Mouse (Mus musculus) forebrain, embryonic 12.5 days (tissue): ENCODE results near the gene Sec24b. TPM values are rescaled to one million over a fixed set of nuclear protein-coding genes. Genes with fewer than 3 reads are reported as not detected.

Experiments used
- ATAC-seq: fragments of 200-750 bp; cut with Nextera tagmentation; 2 replicates; pipeline ENCODE4 v1.8.0; 2017; ENCODE audit warnings: moderate TSS enrichment; ENCODE audit not compliant: low FRiP score
- H3K27ac ChIP-seq: fragments of 300-500 bp; sonication (generic); 2 replicates; pipeline ENCODE4 v1.5.1; 2016; ENCODE audit warnings: mild to moderate bottlenecking
- H3K27me3 ChIP-seq: fragments of 300-500 bp; sonication (generic); 2 replicates; pipeline ENCODE4 v1.6.1; 2016; ENCODE audit warnings: mild to moderate bottlenecking
- H3K36me3 ChIP-seq: fragments of 300-500 bp; sonication (generic); replicated peaks from 2 replicates; pipeline ENCODE4 v1.6.1; 2016; ENCODE audit warnings: mild to moderate bottlenecking
- H3K4me1 ChIP-seq: fragments of 300-500 bp; sonication (generic); 2 replicates; pipeline ENCODE4 v1.6.1; 2016
- H3K4me2 ChIP-seq: fragments of 300-500 bp; sonication (generic); 2 replicates; pipeline ENCODE4 v1.6.1; 2016; ENCODE audit warnings: mild to moderate bottlenecking, moderate library complexity
- H3K4me3 ChIP-seq: fragments of 300-500 bp; sonication (generic); replicated peaks from 2 replicates; pipeline ENCODE4 v1.5.1; 2016; ENCODE audit warnings: mild to moderate bottlenecking
- H3K9ac ChIP-seq: fragments of 300-500 bp; sonication (generic); 2 replicates; pipeline ENCODE4 v1.6.1; 2016; ENCODE audit warnings: mild to moderate bottlenecking
- H3K9me3 ChIP-seq: fragments of 300-500 bp; sonication (generic); 2 replicates; pipeline ENCODE4 v1.6.1; 2016
- WGBS: fragments of 180-500 bp; shearing (Covaris S2); methylation state at CpG from one replicate; pipeline ENCODE4 v1.1.7; 2016; 5-methylcytosine and 5-hydroxymethylcytosine counted together
- polyA plus RNA-seq: library from polyadenylated mRNA; unstranded; fragments of >200 nt; fragmentation: Nextera tagmentation; extraction: Ambion mirVana; gene quantifications from 2 replicates; pipeline ENCODE4 v1.2.1, GENCODE M21; 2016

Sec24b gene
- polyA plus RNA-seq, 1 experiment from 2014 or later = 33.7 TPM

DNA sequence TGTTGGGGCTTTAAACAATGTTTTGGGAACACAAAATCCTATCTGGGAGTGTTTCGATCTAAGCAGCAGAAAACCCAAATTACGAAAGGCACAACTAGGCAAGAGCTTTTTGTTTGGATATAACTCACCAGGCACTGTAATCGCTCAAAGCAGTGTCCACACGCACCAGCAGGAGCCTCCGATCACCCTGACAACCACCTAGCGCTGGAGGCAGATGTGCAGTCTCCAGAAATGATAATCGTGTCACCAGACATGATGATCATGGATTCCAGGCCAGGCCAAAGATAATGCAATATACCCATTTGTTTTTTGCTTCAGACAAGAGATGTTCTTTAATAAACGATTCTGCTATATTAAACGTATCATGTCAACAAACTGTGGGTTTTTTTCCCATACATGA, 93.5 kb downstream of the Sec24b start:
- ATAC-seq = no peak
- H3K4me3 ChIP-seq = no peak overlapping the region
- 80% methylated on average over 9 of the region's 9 CpGs for WGBS

DNA sequence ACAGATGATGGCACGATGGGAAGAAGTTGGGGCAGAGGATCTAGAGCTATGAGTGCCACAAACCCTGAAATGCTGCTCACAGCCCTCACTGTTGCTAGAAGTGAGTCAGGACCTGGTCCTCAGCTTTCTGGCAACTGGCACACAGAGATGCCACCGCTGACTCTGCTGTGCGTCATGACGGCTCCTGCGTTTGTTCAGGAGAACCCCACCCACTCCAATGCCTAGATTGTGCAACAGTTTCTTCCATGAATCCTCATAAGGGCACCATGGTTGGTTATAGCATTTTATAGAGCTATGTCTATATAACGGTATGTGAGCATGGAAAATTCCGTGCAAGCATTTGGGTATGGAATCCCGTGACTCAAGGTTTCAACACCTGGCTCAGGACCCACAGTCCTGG, 96.7 kb downstream of the Sec24b start:
- no peak for ATAC-seq
- Histone ChIP-seq H3K9ac (no peak overlapping the region), H3K4me2 (no peak overlapping the region), H3K27me3 (peaks cover 20% of the 10 kb centered on the region), H3K4me1 (peaks cover 10% of the 10 kb centered on the region; the same call in 1 of the 2 replicates), H3K4me3 (no peak overlapping the region), H3K9me3 (no peaks in the 10 kb centered on the region), H3K36me3 (no peaks in the 10 kb centered on the region), H3K27ac (no peak overlapping the region)
- WGBS = 93% methylated on average over 8 of the region's 8 CpGs

More for the DNA sequence above, 93.5 kb downstream of the Sec24b start:
- no peak overlapping the region for H3K4me2 ChIP-seq
- no peaks in the 10 kb centered on the region for H3K36me3 ChIP-seq
- peaks cover 32% of the 10 kb centered on the region for H3K27me3 ChIP-seq
- H3K4me1 ChIP-seq = peaks cover 26% of the 10 kb centered on the region
- no peak overlapping the region for H3K27ac ChIP-seq
- H3K9me3 ChIP-seq = no peaks in the 10 kb centered on the region
- H3K9ac ChIP-seq = no peak overlapping the region

DNA sequence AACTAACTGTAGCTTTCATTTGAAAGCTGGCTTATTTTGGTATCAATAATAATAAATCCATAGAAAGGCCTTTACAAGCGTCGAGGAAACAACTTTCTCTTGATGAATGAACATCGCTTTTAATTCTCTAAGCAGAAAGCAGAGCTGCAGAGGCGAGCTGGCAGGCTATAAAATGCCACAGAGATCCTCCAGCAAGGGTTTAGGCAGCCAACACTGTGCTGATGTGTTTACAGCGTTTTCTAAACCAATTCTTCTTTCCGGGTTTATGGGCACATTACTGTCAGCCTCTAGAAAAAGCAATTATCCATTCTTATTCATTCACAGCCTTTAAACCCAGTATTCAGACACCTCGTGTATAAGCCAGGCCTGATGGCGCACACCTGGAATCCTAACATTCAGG, 98.8 kb downstream of the Sec24b start:
- Histone ChIP-seq H3K4me2 (no peak overlapping the region), H3K9ac (no peak overlapping the region), H3K27ac (no peak overlapping the region), H3K36me3 (no peaks in the 10 kb centered on the region), H3K9me3 (no peaks in the 10 kb centered on the region), H3K27me3 (0 out of 2 replicates have a peak, but pooled peaks cover 2% of the 10 kb centered on the region), H3K4me3 (no peak overlapping the region), H3K4me1 (no peaks in the 10 kb centered on the region)
- ATAC-seq = no peak
- WGBS = 75% methylated on average over 8 of the region's 8 CpGs

DNA sequence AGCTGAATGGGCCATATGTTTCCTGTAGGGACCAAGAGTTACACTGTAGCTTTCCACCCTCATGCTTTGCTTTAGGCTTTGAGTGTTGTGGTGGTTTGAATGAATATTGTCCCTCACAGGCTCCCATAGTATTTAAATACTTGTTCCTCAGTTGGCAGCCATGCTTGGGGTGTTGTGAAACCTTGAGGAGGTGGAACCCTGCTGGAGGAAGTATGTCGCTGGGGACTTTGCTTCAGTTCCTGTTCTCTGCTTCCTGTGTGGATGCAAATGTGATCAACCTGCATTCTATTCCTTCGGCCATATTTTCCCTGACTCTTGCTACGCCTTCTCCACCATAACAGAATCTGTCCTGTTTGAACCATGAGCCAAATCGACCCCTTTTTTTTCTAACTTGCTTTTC, 108.1 kb downstream of the Sec24b start:
- 88% methylated on average over 4 of the region's 4 CpGs for WGBS
- H3K27ac ChIP-seq = no peak overlapping the region
- ATAC-seq = no peak
- H3K9me3 ChIP-seq = no peaks in the 10 kb centered on the region
- H3K9ac ChIP-seq = no peak overlapping the region
- no peaks in the 10 kb centered on the region for H3K4me1 ChIP-seq
- no peak overlapping the region for H3K4me2 ChIP-seq
- no peak overlapping the region for H3K4me3 ChIP-seq
- H3K27me3 ChIP-seq = no peaks in the 10 kb centered on the region
- no peaks in the 10 kb centered on the region for H3K36me3 ChIP-seq

DNA sequence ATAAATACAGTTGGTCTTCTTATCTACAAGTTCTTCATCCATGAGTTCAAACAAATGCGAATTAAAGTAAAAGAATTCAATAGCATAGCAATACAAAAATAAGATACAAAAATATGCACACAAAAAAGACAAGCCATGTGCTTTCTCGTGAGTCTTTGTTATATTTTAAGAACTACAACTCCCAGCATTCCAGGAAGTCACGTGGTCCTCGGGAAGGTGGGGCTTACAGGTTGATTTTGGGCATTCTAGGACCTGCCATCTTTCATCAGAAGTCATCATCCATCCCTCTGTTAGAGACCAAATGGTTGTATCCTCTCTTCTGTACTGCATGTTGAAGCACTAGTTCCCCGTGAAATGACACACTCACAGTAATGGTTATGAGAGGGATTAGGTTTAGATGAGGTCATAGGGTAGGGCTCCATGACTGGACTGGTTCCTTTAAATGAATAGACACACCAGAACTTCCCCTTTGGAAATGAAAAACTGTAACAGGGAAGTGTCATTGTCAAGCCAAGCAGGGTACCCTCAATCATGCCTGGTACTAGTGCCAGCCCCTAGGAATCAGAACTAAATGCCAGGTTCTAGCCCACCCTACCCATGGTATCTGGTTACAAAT, 112.1 kb downstream of the Sec24b start:
- Histone ChIP-seq H3K9me3 (no peaks in the 10 kb centered on the region), H3K9ac (no peak overlapping the region), H3K36me3 (no peaks in the 10 kb centered on the region), H3K4me2 (no peak overlapping the region), H3K4me1 (no peaks in the 10 kb centered on the region), H3K27ac (no peak overlapping the region), H3K4me3 (no peak overlapping the region), H3K27me3 (no peaks in the 10 kb centered on the region)
- WGBS = 78% methylated on average over 5 of the region's 5 CpGs
- ATAC-seq = no peak

DNA sequence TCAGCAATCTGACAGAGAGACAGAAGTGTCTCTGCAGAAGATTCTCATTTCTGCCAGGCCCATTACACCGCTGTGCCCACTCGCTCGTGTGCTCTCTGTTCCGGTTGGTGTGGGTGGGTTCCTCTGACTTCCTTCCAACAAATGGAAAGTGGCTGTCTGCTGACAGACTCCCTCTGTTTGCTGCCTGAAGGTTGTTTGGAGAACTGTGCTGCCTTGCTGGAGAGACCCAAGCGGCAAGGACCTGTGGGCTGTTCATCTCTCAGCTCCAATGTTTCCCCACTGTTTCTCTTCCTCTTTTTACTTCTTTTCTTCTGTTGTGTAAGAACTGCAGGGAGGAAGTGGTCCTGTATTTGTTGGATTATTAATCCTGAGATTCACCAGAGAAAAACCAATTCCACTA, 113.0 kb downstream of the Sec24b start:
- Histone ChIP-seq H3K27me3 (no peaks in the 10 kb centered on the region), H3K36me3 (no peaks in the 10 kb centered on the region), H3K4me3 (no peak overlapping the region), H3K4me2 (no peak overlapping the region), H3K9me3 (no peaks in the 10 kb centered on the region), H3K27ac (no peak overlapping the region), H3K9ac (no peak overlapping the region), H3K4me1 (no peaks in the 10 kb centered on the region)
- 94% methylated on average over 5 of the region's 5 CpGs for WGBS
- ATAC-seq = no peak

DNA sequence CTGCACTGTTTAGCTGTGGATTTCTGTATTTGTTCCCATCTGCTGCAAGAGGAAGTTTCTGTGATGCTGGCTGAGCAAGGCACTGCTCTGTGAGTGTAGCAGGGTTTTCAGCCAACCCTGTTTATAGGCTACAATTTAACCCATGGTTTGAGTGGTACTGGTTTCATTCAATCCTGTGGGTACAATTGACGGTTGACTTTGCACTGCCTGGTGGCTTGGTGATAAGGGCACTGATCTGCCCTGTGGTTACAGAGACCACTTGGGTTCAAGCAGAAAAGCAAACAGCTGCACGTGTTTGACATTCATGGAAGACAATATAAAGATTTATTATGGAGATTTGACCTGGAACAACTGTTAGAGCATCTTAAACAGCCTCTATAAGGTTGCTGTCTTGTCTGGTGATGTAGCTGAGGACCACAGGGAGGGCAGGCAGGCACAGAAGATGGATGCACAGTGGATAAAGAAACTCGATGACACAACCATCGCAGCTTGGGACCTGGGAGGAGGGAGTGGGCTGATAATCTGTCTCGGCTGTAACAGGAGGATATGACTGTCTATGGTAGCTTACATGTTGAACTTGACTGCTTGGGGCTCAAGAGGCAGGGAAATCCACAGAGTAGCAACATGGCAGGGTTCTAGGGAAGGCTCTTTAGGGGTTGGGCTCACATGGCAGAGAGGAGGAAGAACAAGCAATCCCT, 115.0 kb downstream of the Sec24b start:
- no peaks in the 10 kb centered on the region for H3K9me3 ChIP-seq
- ATAC-seq = no peak
- no peak overlapping the region for H3K4me2 ChIP-seq
- H3K36me3 ChIP-seq = no peaks in the 10 kb centered on the region
- H3K4me3 ChIP-seq = no peak overlapping the region
- no peaks in the 10 kb centered on the region for H3K4me1 ChIP-seq
- no peak overlapping the region for H3K9ac ChIP-seq
- WGBS = 84% methylated on average over 5 of the region's 5 CpGs
- H3K27ac ChIP-seq = no peak overlapping the region
- H3K27me3 ChIP-seq = no peaks in the 10 kb centered on the region

DNA sequence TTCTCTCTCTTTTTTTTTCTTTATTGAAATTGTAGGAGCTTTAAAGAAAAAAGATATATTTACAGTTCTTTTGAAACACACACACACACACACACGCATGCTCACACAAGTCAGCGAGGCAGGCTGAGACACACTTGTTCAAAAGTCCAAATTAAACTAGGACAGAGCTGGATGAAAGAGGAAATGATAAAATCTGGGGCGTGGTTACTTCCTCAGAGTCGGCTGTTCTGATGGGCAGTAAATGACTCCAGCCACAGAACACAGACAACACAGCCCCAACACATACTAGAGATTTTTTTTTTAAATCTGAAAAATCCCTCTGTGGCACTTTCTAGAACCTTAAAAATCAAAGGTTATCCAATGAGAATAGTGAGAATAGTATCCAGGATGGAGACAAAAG, 117.5 kb downstream of the Sec24b start:
- H3K27me3 ChIP-seq = no peaks in the 10 kb centered on the region
- no peak overlapping the region for H3K4me3 ChIP-seq
- no peaks in the 10 kb centered on the region for H3K36me3 ChIP-seq
- WGBS = 89% methylated on average over 4 of the region's 4 CpGs
- H3K9me3 ChIP-seq = no peaks in the 10 kb centered on the region
- H3K4me2 ChIP-seq = no peak overlapping the region
- H3K4me1 ChIP-seq = no peaks in the 10 kb centered on the region
- no peak overlapping the region for H3K27ac ChIP-seq
- H3K9ac ChIP-seq = no peak overlapping the region
- ATAC-seq = no peak

DNA sequence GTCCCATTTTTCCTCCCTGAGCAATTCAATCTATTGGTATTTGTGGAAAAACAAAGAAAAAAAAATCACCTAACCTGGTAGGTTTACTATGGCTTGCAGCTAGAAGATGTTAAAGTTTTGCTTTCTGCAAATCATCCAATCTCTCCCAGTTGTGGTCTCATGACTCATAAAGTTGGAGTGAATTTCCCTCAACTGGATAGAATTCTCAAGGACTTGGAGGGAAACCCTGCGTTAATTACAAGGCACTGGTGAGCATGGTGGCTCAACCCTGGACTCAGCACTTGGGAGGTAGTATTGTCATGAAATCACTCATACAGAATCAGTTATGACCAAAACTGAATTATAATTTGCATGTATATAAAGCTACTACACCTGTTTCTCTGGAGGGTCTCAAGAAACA, 120.1 kb downstream of the Sec24b start:
- no peaks in the 10 kb centered on the region for H3K9me3 ChIP-seq
- no peak overlapping the region for H3K9ac ChIP-seq
- H3K4me1 ChIP-seq = peaks cover 4% of the 10 kb centered on the region; the same call in 1 of the 2 replicates
- no peak overlapping the region for H3K4me3 ChIP-seq
- no peak overlapping the region for H3K4me2 ChIP-seq
- ATAC-seq = no peak
- 93% methylated on average over 1 of the region's 1 CpGs for WGBS
- no peak overlapping the region for H3K27ac ChIP-seq
- no peaks in the 10 kb centered on the region for H3K36me3 ChIP-seq
- H3K27me3 ChIP-seq = no peaks in the 10 kb centered on the region

DNA sequence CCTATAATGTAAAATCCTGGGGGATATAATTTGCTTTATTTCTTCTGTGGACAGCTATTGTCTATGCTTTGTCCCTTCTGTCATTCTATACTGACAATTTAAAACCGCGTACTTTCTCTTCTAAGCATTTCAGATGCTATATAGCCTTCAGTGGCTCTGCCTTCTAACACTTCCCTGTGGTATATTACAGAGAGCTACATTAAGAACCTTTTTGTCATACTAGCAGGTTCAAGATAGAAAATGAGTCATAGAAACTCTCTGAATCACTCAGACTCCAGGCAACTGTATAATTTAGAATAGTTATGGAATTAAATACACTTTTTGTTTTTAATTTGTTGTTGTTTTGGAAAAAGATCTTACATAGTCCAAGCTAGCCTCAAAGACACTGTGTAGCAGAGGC, 120.6 kb downstream of the Sec24b start:
- no peak overlapping the region for H3K27ac ChIP-seq
- 93% methylated on average over 2 of the region's 2 CpGs for WGBS
- no peak for ATAC-seq

DNA sequence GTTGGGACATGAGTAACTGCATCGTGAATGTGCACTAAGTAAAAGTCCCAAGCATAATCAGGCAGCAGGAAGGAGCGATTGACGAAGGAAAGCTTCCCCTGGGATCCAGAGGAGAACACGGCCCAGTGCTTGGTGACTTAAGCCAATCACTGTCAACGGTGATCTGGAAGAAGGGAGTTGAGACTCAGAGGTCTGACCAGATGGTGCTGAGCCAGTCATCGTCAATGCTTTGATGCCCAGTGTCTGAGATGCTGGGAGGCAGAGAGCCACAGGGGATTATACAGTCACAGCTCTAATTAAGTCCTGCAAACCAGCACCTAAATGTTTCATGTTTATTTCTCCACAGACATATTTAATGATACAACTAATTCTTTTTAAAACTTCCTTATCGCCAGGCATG, 122.3 kb downstream of the Sec24b start:
- H3K9me3 ChIP-seq = no peaks in the 10 kb centered on the region
- H3K9ac ChIP-seq = no peak overlapping the region
- no peak overlapping the region for H3K4me2 ChIP-seq
- H3K27me3 ChIP-seq = no peaks in the 10 kb centered on the region
- no peak for ATAC-seq
- WGBS = 72% methylated on average over 7 of the region's 7 CpGs
- no peak overlapping the region for H3K4me3 ChIP-seq
- H3K36me3 ChIP-seq = no peaks in the 10 kb centered on the region
- H3K27ac ChIP-seq = no peak overlapping the region
- H3K4me1 ChIP-seq = peaks cover 4% of the 10 kb centered on the region; the same call in 1 of the 2 replicates

More for the DNA sequence above, 120.6 kb downstream of the Sec24b start:
- Histone ChIP-seq H3K9me3 (no peaks in the 10 kb centered on the region), H3K36me3 (no peaks in the 10 kb centered on the region), H3K27me3 (no peaks in the 10 kb centered on the region), H3K9ac (no peak overlapping the region), H3K4me1 (peaks cover 4% of the 10 kb centered on the region; the same call in 1 of the 2 replicates), H3K4me3 (no peak overlapping the region), H3K4me2 (no peak overlapping the region)

DNA sequence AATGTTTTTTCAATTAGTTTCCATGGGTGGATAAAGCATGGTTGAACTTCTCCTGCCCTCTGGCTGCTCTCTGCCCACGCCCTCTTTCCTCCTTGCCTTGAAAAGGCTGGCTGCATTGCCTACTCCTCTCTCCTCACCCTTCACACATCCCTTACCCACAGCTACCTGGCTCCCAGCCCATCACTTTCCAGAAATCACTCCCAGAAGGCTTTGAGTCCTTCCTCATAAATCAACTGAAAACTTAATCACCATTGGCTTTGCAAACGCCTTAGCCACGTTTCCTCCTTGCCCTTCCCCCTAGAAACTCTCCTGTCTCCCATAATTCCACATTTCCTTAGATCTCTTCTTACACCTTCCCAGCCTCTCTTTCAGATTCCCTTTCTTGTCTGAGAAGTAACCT, 123.5 kb downstream of the Sec24b start:
- 60% methylated on average over 3 of the region's 3 CpGs for WGBS
- no peak overlapping the region for H3K4me3 ChIP-seq
- no peak overlapping the region for H3K4me2 ChIP-seq
- peaks cover 4% of the 10 kb centered on the region; the same call in 1 of the 2 replicates for H3K4me1 ChIP-seq
- H3K36me3 ChIP-seq = no peaks in the 10 kb centered on the region
- H3K27ac ChIP-seq = no peak overlapping the region
- H3K27me3 ChIP-seq = no peaks in the 10 kb centered on the region
- no peak for ATAC-seq
- no peak overlapping the region for H3K9ac ChIP-seq
- no peaks in the 10 kb centered on the region for H3K9me3 ChIP-seq

DNA sequence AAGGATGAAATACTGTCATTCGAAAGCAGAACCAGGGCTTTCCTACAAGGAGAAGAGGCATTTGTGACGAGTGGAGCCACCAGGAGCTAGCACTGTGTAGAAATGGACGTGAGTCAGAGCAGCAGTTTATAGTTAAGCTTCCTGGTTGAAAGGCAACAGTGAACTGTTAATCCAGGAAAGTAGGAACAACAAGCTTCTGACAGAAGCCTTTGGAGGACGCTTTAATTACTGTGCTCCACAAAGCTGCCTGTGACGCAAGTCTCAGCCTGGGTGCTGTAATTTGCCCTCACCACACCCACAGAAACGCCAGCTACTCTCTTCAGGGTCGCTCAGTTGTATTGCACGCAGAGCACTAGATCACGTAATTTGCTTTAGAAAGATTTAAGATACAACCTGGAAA, 124.8 kb downstream of the Sec24b start:
- ATAC-seq = no peak
- Histone ChIP-seq H3K36me3 (no peaks in the 10 kb centered on the region), H3K9me3 (no peaks in the 10 kb centered on the region), H3K27me3 (no peaks in the 10 kb centered on the region), H3K4me1 (peaks cover 4% of the 10 kb centered on the region; the same call in 1 of the 2 replicates), H3K4me3 (no peak overlapping the region), H3K27ac (no peak overlapping the region), H3K9ac (no peak overlapping the region), H3K4me2 (no peak overlapping the region)
- 31% methylated on average over 9 of the region's 9 CpGs for WGBS
